Mouse (Mus musculus): ENCODE measurements at regions not wholly inside any gene's neighbourhood (a gene's known extent, or its start where the extent isn't known, plus 50 kb on each side); places are given as distances from the start of the nearest gene placed in this dataset.

DNA sequence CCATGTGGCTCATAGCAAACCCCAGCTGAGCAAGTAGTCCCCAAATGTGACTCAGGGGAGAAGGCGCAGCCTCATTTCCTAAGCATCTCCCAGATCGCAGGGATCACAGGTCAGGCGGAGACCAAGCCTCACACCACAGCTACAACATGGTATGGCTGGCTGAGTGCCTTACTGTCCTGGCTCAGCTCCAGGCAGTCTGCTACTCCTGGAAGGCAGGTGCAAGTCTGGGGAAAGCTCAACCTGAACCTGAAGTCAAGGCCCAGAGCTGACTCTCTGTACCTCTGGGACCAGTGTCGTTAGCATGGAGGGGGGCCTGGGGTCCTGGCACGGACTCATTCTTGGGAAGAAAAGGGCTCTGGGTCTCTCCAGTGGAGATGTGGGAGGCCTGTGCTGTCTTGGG is 113.0 kb upstream of the A530016L24Rik start:
- no peak for DNase-seq (ENCODE audit: low spot score in 2 of 2)

DNA sequence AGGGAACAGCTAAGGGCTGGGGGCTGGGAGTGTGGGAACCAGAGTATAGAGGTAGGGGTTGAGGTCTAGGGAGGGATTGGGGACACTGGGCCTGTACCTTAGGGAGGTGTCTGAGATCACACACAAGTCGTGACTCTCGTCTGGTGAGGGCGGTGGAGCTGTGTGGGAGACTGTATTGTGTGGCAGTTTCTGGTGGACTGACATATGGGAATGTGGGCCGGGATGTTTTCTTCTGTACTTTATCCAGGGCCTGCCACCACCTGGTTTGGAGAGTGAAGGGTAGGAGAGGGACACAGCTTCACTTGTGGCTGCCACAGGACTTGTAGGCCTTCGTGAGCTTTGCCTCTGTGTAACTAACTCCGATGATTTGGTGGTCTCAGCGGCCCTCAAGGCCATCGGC is 112.5 kb upstream of the A530016L24Rik start:
- DNase-seq (ENCODE audit: low spot score in 2 of 2): peak; percentile 15 to 22

DNA sequence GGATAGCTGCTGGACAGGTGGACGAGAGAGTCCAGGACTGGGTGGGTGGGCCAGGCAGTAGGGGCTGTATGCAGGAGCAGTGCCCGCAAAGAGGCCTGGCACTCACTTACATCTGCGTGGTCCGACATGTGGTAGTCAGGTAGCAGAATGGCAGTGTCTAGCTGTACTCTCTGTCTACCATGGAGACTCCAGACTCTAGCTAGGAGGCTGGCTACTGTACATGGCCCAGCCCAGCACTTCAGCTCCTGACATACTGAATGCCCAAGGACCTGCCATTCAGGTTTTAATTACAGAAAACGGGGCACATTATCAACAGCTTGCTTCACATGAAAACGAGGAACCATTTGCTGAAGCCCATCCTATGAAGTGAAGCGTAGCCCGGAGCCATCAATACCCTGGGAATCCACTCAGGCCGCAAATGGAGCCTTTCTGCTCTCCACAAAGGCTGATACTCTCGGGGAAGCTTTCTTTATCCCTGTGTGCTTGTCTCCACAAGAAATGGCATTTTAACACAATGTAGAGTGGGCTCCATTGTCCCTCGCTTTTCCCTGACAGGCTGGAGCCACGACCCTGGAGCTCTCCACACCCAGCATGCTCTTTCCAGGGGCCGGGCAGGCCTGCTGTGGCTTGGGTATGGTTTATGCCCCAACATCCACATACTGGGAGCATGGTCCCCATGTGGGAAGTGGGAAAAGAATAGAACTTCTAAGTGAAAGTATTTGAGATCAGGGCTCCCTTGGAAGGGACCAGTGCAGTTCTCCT is 110.6 kb upstream of the A530016L24Rik start:
- DNase-seq (ENCODE audit: low spot score in 2 of 2): no peak

DNA sequence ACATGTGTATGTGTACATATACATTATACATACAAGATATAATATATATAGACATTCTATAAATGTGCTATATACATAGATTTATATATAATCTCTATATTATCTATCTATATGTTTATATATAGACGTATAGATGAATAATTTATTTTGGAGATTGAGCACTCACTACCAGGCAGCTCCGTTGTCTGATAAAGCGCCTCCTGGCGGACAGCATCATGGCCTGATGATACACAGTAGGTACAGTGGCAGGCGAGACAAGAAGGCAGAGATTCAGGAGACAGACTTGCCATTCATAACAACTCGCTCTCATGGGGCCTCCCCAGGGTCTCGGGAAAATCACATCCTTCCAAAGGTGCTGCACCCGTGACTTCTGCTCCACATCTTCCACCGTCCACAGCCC is 101.4 kb upstream of the A530016L24Rik start:
- DNase-seq (ENCODE audit: low spot score in 2 of 2): no peak

DNA sequence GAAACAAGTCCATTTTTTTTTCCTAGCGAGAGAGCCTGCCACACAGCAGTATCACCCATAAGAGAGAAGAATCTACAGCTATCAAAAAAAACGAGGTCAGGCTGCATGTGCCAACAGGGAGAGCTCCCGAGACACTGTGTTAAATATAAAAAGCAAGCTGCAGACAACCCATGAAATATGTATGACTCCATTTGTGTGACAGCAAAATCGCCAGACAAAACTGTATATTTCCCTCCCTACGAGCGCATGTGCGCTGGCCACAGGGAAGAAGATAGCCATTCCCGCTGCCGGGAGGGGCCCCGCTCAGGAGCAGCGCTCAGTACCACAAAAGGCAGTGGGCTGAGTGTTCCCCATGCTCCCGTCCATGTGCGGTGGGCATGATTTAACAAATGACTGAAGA is 93.3 kb upstream of the A530016L24Rik start:
- DNase-seq (ENCODE audit: low spot score in 2 of 2): peak in 1 of 2 experiments; percentile 13

DNA sequence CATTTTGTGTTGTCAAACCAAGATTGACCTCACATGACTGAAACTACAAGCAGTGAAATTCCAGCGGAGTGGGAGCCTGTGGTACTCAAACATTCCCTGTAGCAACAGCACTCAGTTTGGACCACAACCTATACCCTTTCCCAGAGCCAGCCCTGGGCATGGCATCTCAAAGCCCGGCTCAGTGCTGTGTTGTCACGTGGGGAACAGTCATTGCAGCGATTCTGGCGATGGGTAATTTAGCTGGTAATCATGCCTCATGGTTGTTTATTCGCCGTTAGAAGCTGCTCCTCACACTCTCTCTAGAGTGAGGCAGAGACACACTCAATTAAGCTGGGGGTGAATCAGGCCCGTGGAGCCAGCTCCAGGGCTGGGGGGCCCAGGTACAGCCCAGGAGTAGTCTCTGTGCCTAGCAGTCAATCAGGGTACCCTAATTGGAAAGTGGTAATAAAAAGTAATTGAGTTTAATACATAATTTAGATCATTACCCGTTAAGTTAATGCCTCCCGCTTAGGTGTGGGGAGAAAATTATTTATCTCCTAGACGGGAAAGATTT is 85.5 kb upstream of the A530016L24Rik start:
- no peak for DNase-seq (ENCODE audit: low spot score in 2 of 2)

DNA sequence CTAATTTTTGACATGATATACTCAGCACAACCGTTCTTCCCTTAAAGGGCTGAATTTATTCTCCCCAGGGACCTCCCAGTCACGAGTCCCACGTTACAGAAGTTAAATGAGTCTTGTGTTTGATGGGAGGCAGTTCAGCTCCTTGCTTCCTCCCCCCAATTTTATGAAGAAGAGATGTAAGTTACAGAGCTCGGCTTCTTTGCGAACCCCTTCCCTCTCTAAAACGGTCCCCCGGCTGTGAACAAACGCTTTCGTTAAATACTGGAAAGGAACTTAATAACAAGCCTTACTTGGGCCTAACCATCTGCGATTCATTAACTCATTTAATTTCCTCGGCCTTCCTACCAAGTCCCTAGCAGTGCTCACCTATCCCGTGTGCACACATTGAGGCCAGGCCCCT is 84.9 kb upstream of the A530016L24Rik start:
- no peak for DNase-seq (ENCODE audit: low spot score in 2 of 2)

DNA sequence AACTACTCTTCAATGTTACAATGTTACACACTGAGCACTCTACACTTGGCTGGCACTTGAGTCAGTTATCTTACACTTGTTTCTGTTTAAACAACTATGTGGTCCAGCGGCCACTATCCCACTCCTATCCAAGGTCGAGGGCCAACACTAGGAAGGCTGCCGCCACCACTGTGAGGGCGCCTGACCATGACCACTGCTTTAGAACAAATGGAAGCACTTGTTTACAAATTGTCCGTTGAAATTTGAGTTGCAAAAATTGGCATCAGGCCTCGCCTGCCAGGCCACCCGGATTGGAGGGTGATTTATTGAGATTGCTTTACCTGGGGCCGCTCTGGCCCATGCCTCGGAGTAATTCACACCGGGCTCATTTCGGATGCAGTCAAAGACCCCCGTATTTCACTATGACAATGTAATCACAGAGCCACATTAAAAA is 83.5 kb upstream of the A530016L24Rik start:
- DNase-seq (ENCODE audit: low spot score in 2 of 2): no peak

DNA sequence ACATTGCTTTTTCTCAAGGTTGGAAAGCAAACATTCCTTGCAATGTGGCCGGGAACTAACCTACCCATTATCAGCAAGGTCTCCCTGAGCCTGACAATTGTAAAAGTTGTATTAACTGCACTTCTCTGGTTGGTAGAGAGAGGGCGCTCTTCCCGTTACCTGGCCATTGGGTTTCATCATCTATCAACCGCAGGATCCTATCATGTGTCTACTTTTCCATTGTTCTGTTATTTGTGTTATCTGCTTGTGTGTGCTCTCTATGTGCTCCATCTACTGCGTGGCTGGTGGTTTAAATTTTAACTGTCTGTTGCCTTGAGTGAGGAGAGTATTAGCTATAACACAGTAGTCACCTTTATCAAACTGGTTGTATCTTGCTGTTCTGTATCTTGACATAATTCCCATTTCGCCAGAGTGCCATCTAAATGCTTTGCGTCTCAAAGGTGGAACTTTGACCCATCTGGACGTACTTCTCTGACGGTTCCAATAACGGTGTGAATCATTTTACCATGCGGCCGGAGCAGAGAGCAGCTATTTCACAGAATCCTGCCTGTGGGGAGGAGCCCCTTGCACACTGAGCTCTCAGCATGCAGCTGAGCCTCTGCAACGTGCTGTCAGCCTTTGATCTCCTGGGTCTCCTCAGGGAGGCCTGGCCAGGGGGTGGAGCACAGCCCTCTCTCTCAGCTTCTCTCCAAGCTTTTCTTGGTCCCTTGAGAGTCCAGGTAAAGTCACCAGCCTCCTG is 77.5 kb upstream of the A530016L24Rik start:
- DNase-seq (ENCODE audit: low spot score in 2 of 2): no peak

DNA sequence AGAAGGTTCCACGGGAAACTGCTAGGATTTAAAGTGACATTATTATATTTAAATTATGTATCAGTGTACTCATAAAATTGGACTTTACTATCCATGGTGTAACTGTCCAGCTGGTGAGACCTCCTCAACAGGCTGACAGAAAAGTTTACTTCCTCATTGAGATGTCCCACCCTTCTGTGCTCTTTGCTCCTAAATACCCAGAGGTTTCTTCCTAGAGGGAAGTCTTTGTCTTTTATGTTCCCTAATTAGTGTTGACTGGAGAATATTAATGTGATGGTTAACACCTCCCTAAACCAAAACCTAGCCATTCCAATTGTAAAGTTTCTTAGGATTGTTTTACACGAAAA is 76.9 kb upstream of the A530016L24Rik start:
- DNase-seq (ENCODE audit: low spot score in 2 of 2): no peak

DNA sequence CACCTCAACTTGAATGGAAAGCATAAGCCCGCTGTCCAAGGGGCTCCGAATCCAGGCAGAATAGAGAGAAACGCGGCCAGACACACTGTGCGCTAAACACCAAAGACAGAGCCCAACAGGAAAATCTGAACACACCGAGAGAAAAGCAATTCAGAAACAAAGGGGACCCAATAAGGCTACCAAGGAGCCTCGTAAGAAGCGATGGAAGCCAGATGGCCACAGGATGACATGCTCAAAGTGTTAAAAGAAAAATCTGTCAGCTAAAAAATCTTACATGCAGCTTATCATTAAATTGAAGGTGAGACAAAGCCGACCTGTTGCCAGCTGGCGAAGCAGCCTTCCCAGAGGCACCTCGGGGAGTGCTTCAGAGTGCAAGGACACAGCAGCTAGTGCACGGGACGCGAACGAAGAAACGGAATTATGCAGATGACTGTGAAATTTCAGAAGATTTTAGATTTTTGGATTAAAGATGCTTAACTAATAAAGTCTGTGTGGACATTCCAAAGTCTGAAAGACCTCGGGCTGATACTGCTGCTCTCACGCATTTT is 73.2 kb upstream of the A530016L24Rik start:
- DNase-seq (ENCODE audit: low spot score in 2 of 2): no peak

DNA sequence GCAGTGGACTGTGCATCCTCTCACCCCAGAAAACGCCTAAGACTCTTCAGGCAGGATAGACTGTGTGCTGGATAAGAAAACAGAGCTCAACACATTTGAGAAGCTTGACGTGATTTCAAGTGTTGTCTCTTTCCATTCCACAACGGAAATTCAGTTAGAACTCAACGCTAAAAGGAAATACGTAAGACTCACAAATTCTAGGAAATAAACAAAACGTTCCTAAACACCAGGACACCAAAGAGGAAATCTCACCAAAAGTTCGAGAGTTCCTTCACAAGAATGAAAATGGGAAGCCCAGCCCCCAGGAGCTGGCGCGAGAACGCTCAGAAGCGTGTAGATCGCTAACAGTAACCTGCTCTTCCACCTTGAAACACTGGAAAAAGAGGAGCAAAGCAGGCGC is 72.7 kb upstream of the A530016L24Rik start:
- no peak for DNase-seq (ENCODE audit: low spot score in 2 of 2)

DNA sequence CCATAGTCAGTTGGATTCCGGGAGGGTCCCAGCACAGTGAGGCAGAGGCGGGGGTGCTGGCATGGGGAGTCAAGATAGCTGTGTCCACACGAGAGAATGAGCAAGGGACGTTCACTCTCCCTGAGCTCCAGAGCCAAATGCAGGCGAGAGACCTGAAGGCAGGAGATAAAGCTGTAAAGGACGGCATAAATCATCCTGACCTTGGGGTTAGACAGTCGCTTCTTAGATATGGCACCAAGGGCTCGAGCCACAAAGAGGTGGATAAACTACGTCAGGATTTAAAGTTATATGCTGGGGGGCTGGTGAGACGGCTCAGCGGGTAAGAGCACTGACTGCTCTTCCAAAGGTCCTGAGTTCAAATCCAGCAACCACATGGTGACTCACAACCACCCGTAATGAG is 70.6 kb upstream of the A530016L24Rik start:
- DNase-seq (ENCODE audit: low spot score in 2 of 2): no peak

DNA sequence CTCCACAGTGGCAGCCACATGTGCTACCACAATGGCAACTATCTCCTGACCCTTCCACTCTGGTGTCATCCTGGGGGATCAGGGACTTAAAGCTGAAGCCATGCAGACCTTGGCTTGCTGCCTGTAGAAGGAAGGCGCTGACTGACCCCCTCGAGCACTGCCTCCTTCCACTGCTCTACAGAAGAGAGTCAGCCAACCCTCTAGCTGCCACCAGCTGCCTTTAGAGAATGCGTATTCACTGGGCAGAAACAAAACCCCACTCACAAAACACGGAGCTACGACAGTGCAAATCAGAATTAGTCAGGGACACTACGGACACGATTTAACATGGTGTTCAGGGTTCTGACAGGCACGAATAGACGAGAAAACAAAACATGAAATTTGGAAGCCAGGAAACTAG is 67.1 kb upstream of the A530016L24Rik start:
- DNase-seq (ENCODE audit: low spot score in 2 of 2): no peak

DNA sequence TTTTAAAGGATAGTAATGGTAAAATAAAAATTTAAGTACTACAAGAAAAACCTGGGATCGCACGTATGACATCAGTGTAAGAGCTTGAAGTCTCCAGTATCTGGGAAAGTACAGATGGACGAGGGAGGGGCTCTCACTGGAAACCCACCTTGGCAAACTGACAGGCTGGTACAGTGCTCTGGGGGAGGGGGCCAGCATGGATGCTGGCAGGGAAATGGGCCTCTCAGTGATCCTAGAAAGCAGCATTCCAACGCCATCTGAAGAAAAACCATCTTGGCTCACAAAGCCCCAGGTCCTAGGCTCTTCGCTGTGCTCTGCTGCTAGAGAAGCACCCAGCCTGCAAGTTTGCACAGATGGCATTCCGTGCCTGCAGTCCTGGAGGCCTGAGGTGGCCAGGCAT is 65.1 kb upstream of the A530016L24Rik start:
- no peak for DNase-seq (ENCODE audit: low spot score in 2 of 2)

DNA sequence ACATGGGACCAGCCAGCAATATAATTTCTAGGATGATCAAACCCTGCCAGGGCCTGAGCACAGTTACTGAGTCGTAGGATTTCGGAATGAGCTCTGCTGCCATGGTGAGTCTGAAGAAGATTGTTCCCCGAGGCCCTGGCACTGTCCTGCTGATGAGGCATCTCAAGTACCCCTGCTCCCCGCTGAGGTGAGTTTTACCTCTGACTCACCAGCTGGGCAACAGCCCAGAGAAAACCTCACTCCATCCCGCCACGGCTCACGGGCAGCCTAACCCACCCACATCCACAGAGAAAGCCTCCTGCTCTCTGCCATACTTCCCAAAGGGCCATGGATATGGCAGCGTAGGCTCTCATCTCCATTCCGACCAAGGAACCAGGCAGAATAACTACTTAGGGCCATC is 62.6 kb upstream of the A530016L24Rik start:
- peak in 1 of 2 experiments; percentile 23 for DNase-seq (ENCODE audit: low spot score in 2 of 2)

DNA sequence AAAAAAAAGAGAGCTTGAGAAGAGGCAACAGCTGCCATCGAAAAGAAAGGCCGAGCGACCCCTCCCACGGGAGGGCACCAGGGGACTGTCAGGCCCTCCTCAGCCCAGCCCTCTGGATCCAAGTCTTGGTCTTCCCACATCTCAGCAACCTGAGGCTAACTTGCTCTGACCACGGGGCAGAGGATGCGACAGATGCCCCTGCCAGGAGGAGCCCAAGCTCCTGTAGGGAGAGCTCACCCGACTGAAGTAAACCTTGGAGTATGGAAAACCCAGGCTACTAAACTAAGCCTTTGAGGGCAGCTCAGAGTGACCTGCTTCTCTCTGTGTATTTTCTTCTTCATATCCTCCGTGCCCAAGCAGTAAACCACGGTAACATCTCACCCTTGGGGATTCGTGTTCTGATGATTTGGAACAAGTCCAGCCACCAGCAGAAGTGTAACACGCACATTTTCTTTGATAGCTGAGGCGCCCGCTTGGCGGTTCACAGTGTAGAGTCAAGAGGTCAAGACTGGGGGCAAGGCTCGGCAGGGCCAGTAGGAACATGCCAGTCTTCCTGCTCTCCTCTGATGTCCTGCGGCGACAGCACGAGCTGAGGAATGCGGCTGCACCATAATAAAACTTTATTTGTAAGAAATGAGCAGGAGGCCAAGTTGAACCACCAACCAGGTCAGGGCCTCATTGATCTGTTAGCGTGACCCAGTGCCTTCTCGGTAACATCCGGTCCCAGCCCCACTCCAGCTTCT is 59.0 kb upstream of the A530016L24Rik start:
- DNase-seq (ENCODE audit: low spot score in 2 of 2): no peak

DNA sequence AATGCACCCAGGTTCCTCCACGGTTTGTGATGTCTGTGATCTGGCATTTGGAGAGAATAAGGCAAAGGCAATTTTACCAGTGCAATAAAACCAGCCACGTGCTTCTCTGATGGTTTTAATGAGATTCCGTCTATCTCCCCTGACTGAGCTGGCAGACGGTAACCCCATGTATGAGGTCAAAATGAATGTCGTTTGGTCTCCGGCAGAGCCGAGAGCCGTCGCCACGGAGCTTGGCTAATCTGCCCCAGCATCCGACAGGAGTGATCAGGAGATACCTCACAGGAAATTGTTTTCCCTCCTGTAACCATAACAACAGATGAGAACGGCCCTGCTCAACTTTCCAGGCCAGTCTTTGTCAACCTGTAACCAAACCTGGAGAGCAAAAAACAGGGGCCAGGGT is 55.9 kb upstream of the A530016L24Rik start:
- DNase-seq (ENCODE audit: low spot score in 2 of 2): no peak

DNA sequence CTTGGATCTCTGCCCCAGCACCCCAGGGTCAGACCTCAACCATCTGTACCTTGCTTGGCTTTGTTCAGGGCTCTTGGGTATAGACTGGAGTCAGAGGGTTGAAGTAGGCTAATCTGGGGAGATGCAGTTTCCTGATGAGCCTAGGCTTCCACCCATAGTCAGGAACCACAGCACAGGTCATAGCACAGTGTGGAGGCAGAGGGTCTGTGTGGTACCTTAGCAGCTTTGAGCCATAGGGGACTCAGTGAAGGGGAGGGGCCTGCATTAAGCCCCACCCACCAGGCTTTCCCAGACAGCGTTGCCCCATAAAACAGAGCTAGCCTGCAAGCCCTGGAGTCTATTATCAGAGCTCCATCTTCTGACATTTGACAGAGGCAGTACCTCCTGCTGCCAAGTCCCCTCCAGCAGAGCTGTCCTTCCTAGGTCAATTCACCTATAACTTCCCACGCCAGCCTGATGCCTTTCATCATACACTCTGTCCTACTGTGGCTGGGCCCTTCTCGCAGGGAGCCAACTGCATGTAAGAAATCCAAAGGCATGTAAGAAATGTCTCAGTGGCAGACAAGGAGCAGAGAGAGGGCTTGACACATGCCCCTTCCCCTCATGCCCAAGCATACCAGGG is 54.5 kb upstream of the A530016L24Rik start:
- no peak for DNase-seq (ENCODE audit: low spot score in 2 of 2)

DNA sequence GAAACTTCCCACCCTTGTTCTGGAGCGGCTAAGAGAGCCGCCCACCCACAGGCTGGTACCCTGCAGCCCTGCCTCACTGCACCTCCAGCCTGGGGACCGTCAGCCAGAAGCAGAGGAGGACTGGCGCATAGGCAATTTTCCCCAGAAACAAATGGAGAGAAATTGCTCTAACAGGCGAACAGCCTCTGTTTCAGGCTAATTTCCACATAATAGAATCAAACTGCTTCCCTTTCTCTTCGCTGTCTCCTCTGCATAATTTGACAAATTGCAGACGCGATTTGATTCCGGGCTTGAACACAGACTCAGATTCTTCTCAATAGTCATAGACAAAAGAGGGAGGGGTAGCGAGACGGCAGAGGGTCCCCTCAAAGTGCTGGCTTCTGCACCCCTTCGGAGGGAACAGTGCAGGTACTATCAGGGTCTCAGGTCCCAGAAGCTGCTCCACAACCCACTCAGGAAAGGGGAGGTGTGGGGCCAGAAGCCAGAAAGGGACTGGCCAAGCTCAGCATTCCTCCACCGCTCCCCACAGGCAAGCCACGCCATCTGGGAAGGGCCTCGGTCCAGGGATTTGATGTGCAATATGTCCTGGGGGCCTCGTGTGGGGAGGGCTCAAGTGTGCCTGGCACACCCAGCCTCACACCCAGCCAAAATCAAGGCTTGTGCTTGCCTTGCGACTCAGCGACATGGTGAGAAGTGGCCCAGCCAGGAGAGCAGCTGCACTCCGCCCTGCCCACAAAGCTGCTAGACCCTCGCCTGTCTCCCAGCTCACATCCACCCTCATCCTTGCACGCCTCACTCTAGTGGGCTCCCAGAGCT is 53.7 kb upstream of the A530016L24Rik start:
- peak; percentile 19 to 32 for DNase-seq (ENCODE audit: low spot score in 2 of 2)

DNA sequence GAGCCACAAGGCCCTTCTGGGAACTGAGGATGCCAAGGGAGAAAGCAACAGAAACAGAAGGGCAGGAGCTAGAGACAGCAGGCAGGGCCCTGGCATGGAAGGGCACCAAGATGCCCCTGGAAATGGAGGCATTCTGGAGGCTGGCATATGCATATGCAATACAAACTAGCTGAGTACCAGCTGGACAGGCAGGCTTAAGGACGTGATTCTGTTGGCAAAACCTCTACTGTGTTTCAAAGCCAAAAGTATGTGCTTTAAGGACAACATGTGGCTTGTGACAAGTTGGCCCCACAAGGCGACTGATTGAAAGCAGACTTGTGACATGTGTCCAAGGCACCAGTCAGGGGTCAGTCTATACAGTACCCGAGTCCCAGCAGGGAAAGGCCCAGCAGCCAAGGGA is 52.2 kb upstream of the A530016L24Rik start:
- DNase-seq (ENCODE audit: low spot score in 2 of 2): no peak

Data from right cerebral cortex, adult 2 months (tissue).